Comparison of ENCODE assay signal across 8 mouse cellular contexts in genomic region chr7:144587291-144587690, GRCm38 (mm10). TPM values are rescaled to one million over a fixed set of nuclear protein-coding genes. Genes with fewer than 3 reads are reported as not detected.
DNase-seq lines count a peak whose midpoint lies in the region; ATAC-seq and TF ChIP-seq lines count a peak whose summit lies in the region.

No protein-coding gene starts in this region.

- no peak for DNase-seq in heart, postnatal 0 days (ENCODE audit: low spot score)
- DNase-seq in heart, adult 8-10 months (ENCODE audit: low spot score): no peak
- DNase-seq in thymus, adult 2 months: peak; percentile 22
- DNase-seq in thymus, adult 18-20 months: no peak
- peak; percentile 65 for DNase-seq in forebrain, embryonic 14.5 days (ENCODE audit: low spot score)
- peak; percentile 76 for DNase-seq in lung, embryonic 14.5 days
- DNase-seq in thymus, postnatal 4 days: peak; percentile 63
- no peak for DNase-seq in spleen, postnatal 4 days (ENCODE audit: low spot score in 2 of 2)

- WGBS in heart, postnatal 0 days: 20% methylated on average over 2 of the region's 2 CpGs
- 37% methylated on average over 2 of the region's 2 CpGs for WGBS in thymus, adult 2 months
- WGBS in forebrain, embryonic 14.5 days: 53% methylated on average over 2 of the region's 2 CpGs
- WGBS in lung, embryonic 14.5 days: 24% methylated on average over 2 of the region's 2 CpGs

- TF ChIP-seq EP300 in heart, postnatal 0 days (IDR thresholded peaks at IDR 0.05; ENCODE audit: low read depth): no peak

- no peaks in the 10 kb centered on the region for H3K36me3 ChIP-seq in heart, postnatal 0 days (replicated peaks; ENCODE audit: control insufficient read depth, insufficient read depth, low read length)
- H3K36me3 ChIP-seq in thymus, adult 2 months (ENCODE audit: control insufficient read depth, insufficient read depth, low read length): no peaks in the 10 kb centered on the region
- H3K36me3 ChIP-seq in forebrain, embryonic 14.5 days (ENCODE audit: control insufficient read depth, insufficient read depth, low read length): no peaks in the 10 kb centered on the region
- no peaks in the 10 kb centered on the region; the same call in 1 of the 2 replicates for H3K36me3 ChIP-seq in lung, embryonic 14.5 days (ENCODE audit: insufficient read depth)

- no peaks in the 10 kb centered on the region for H3K9me3 ChIP-seq in heart, postnatal 0 days (replicated peaks; ENCODE audit: control insufficient read depth, low read length)
- no peaks in the 10 kb centered on the region for H3K9me3 ChIP-seq in forebrain, embryonic 14.5 days (replicated peaks; ENCODE audit: control insufficient read depth, low read length)
- no peaks in the 10 kb centered on the region for H3K9me3 ChIP-seq in lung, embryonic 14.5 days (ENCODE audit: low read depth, low read length)

- H3K9ac ChIP-seq in heart, postnatal 0 days (replicated peaks; ENCODE audit: low read depth, low read length): no peak overlapping the region
- H3K9ac ChIP-seq in forebrain, embryonic 14.5 days (ENCODE audit: low read length): no peak overlapping the region
- H3K9ac ChIP-seq in lung, embryonic 14.5 days: no peak overlapping the region

- H3K27ac ChIP-seq in heart, postnatal 0 days (ENCODE audit: low read depth): no peak overlapping the region
- no peak overlapping the region for H3K27ac ChIP-seq in thymus, adult 2 months (ENCODE audit: control insufficient read depth, insufficient read depth, low read length)
- H3K27ac ChIP-seq in forebrain, embryonic 14.5 days (ENCODE audit: low read depth, low read length): no peak overlapping the region
- no peak overlapping the region for H3K27ac ChIP-seq in lung, embryonic 14.5 days (ENCODE audit: low read depth)

- peaks cover 3% of the 10 kb centered on the region; the same call in 1 of the 2 replicates for H3K27me3 ChIP-seq in heart, postnatal 0 days (ENCODE audit: control insufficient read depth, insufficient read depth, low read length)
- H3K27me3 ChIP-seq in thymus, adult 2 months (ENCODE audit: control insufficient read depth, insufficient read depth, low read length): no peaks in the 10 kb centered on the region
- H3K27me3 ChIP-seq in forebrain, embryonic 14.5 days (replicated peaks; ENCODE audit: control insufficient read depth, insufficient read depth, low read length): no peaks in the 10 kb centered on the region
- H3K27me3 ChIP-seq in lung, embryonic 14.5 days (ENCODE audit: insufficient read depth, low read length): no peaks in the 10 kb centered on the region

- no peak for TF ChIP-seq POLR2A in thymus, adult 2 months (IDR thresholded peaks at IDR 0.05; ENCODE audit: control insufficient read depth, extremely low read depth, insufficient read depth, low read length, poor library complexity)

- H3K4me1 ChIP-seq in heart, postnatal 0 days (ENCODE audit: control insufficient read depth, insufficient read depth): 0 out of 2 replicates have a peak, but pooled peaks cover 3% of the 10 kb centered on the region
- peaks cover 7% of the 10 kb centered on the region for H3K4me1 ChIP-seq in thymus, adult 2 months (replicated peaks; ENCODE audit: control insufficient read depth, insufficient read depth, low read length)
- no peaks in the 10 kb centered on the region for H3K4me1 ChIP-seq in forebrain, embryonic 14.5 days (ENCODE audit: control insufficient read depth, insufficient read depth, low read length)
- H3K4me1 ChIP-seq in lung, embryonic 14.5 days (ENCODE audit: insufficient read depth): no peaks in the 10 kb centered on the region

- H3K4me2 ChIP-seq in heart, postnatal 0 days (ENCODE audit: low read depth, low read length): no peak overlapping the region
- H3K4me2 ChIP-seq in forebrain, embryonic 14.5 days (ENCODE audit: low read length): no peak overlapping the region
- H3K4me2 ChIP-seq in lung, embryonic 14.5 days: no peak overlapping the region

- peak; percentile 71 for TF ChIP-seq CTCF in heart, postnatal 0 days (IDR thresholded peaks at IDR 0.05; ENCODE audit: low read depth)
- TF ChIP-seq CTCF in thymus, adult 2 months (IDR thresholded peaks at IDR 0.05; ENCODE audit: borderline replicate concordance, control insufficient read depth, extremely low read depth, insufficient read depth, low read length, poor library complexity): no peak
- TF ChIP-seq CTCF in lung, embryonic 14.5 days (IDR thresholded peaks at IDR 0.05; ENCODE audit: low read depth): peak; percentile 72

- no peak for ATAC-seq in heart, postnatal 0 days (ENCODE audit: insufficient read depth, low read depth)
- no peak for ATAC-seq in forebrain, embryonic 14.5 days
- no peak for ATAC-seq in lung, embryonic 14.5 days (ENCODE audit: insufficient read depth)

- no peak overlapping the region for H3K4me3 ChIP-seq in heart, postnatal 0 days (ENCODE audit: low read depth, low read length)
- no peak overlapping the region for H3K4me3 ChIP-seq in thymus, adult 2 months (ENCODE audit: control insufficient read depth, insufficient read depth, low read length)
- H3K4me3 ChIP-seq in forebrain, embryonic 14.5 days (ENCODE audit: low read depth, low read length): no peak overlapping the region
- H3K4me3 ChIP-seq in lung, embryonic 14.5 days (ENCODE audit: low read depth, low read length): no peak overlapping the region

RNA-seq across cellular contexts. Expression of gene Fadd, which starts 5.0 kb away (rescaled TPM):
- total RNA-seq in heart, postnatal 0 days (2014; rRNA removed; ENCODE audit: low replicate concordance): 5.2 and 7.4 TPM in 2 replicates
- polyA plus RNA-seq in heart, postnatal 0 days (2015; fragmentation: Nextera tagmentation; extraction: Ambion mirVana): 10.6 and 11.3 TPM in 2 replicates
- 10 to 100 TPM in 1 of 4 experiments, 1 to 10 TPM in 3; 8.4 to 10.0 (median 9.4) TPM for total RNA-seq in heart, adult 8-10 months (2022)
- 15.2 and 15.3 TPM in 2 replicates for polyA plus RNA-seq in thymus, adult 2 months (2012; rRNA removed)
- polyA plus RNA-seq in forebrain, embryonic 14.5 days (2014; fragmentation: Nextera tagmentation; extraction: Ambion mirVana): 6.7 and 7.2 TPM in 2 replicates
- 12.8 and 13.4 TPM in 2 replicates for polyA plus RNA-seq in lung, embryonic 14.5 days (2014; fragmentation: Nextera tagmentation; extraction: Ambion mirVana)

RNA-seq across cellular contexts. Expression of gene Ppfia1, which starts 33.8 kb away (rescaled TPM):
- total RNA-seq in heart, postnatal 0 days (2014; rRNA removed; ENCODE audit: low replicate concordance): 33.5 and 43.5 TPM in 2 replicates
- polyA plus RNA-seq in heart, postnatal 0 days (2015; fragmentation: Nextera tagmentation; extraction: Ambion mirVana): 15.6 and 18.6 TPM in 2 replicates
- total RNA-seq in heart, adult 8-10 months (2022): 10 to 100 TPM; 35.9 to 50.6 (median 43.5) TPM
- 57.0 and 59.8 TPM in 2 replicates for polyA plus RNA-seq in thymus, adult 2 months (2012; rRNA removed)
- 23.0 and 30.5 TPM in 2 replicates for polyA plus RNA-seq in forebrain, embryonic 14.5 days (2014; fragmentation: Nextera tagmentation; extraction: Ambion mirVana)
- 42.7 and 47.6 TPM in 2 replicates for polyA plus RNA-seq in lung, embryonic 14.5 days (2014; fragmentation: Nextera tagmentation; extraction: Ambion mirVana)

Comparison
In these comparisons a context has a peak if more than half of its experiments do, and no peak if none do; other contexts are left out.
1. DNase-seq: peak in thymus, adult 2 months (single experiment), forebrain, embryonic 14.5 days (single experiment), lung, embryonic 14.5 days (single experiment) and thymus, postnatal 4 days (single experiment); none in heart, postnatal 0 days (single experiment), heart, adult 8-10 months (single experiment), thymus, adult 18-20 months (0 of 2) and spleen, postnatal 4 days (0 of 2).